Mouse (Mus musculus): Measurements from ENCODE around the gene Vmn2r39. TPM values are rescaled to one million over a fixed set of nuclear protein-coding genes. Genes with fewer than 3 reads are reported as not detected.

The Vmn2r39 gene
- not detected for polyA plus RNA-seq (2014; fragmentation: Illumina TruSeq; extraction: RNeasy Lipid Tissue Mini Kit (QIAGEN cat#74804); ENCODE audit: low read depth, low replicate concordance)

DNA sequence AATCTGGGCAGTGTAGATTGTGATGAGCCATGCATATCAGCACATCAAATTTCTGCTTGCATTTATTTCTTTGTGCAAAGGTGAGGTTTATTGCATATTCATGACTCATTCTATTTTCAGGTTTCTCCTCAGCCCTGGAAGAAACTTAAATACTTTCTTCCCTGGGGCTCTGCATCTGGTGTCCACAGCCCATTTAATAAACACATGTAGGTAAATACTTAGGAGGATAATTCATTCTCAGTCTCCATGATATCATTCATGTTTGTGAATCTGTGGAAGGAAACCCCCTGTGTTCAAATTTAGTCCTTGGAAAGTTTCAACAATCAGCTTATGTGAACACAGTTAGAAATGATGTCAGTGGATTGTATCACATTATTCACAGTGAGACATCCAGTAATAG, at the start of gene Vmn2r39:
Vmn2r39 (minus strand) TSS at position 101 of the 400 bp plus-strand sequence.

Other genes with a start within 250 kb of the Vmn2r39 start
- gene Vmn2r40, start 99.4 kb downstream of the Vmn2r39 start, polyA plus RNA-seq (2014; fragmentation: Illumina TruSeq; extraction: RNeasy Lipid Tissue Mini Kit (QIAGEN cat#74804); ENCODE audit: low read depth, low replicate concordance), result not detected
- gene Vmn2r38, start 67.1 kb upstream of the Vmn2r39 start, polyA plus RNA-seq (2014; fragmentation: Illumina TruSeq; extraction: RNeasy Lipid Tissue Mini Kit (QIAGEN cat#74804); ENCODE audit: low read depth, low replicate concordance), result not detected
- gene Vmn2r37, start 192.9 kb upstream of the Vmn2r39 start, polyA plus RNA-seq (2014; fragmentation: Illumina TruSeq; extraction: RNeasy Lipid Tissue Mini Kit (QIAGEN cat#74804); ENCODE audit: low read depth, low replicate concordance), result not detected

All from adipose tissue, adult 10 weeks (tissue).